Mouse (Mus musculus): ENCODE results near the gene 9130008F23Rik. TPM values are rescaled to one million over a fixed set of nuclear protein-coding genes. Genes with fewer than 3 reads are reported as not detected.

The 9130008F23Rik gene
- total RNA-seq (2014; rRNA removed), result 0.38 and 2.2 TPM in 2 replicates
- polyA plus RNA-seq (2015; fragmentation: Nextera tagmentation; extraction: Ambion mirVana), result 0.86 and 1.3 TPM in 2 replicates

DNA sequence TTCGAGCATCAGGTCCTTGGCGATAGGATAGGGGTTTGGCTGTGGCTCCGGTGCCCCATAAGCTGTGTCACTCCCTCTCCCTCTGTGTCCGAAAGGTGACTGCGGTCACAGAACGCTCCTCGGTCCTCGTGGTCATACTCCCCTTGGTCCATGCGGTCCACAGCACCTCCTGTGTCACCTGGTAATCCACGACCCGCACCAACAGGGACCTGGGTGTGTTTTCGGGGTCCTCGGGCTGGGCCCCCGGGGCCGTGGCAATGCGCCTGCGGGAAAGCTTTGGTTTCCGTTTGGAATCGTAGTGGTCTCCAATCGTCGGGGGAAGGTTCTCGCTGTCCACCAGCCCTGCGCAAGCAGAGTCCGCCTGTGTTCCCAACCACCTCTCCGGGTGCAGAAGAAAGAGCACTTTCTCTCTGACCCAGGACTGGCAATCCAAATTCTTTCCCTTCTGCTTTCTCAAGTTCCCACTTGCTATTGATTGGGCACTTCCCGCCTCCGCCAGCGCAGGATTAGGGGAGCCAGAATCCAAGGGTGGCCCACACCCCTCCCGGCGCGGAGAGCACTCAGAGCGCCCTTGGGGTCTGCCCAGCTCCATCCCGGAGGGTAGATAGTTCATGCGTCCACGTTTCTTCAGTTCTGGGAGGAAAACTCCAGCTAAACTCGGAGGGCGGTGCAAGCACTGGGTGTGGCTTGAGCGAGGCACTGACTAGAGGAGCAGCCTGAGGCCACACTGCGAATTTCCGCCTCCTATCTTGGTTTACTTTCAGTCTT lies at the start of gene 9130008F23Rik:
Gene 9130008F23Rik, minus strand, starts transcription at position 636 of the 768 bp plus-strand sequence.
- peak within 1 kb of the TSS; percentile 54 for H3K9ac ChIP-seq (replicated peaks; ENCODE audit: low read length, poor library complexity, severe bottlenecking)

GRCm38 (mm10) chr17:40915499-40915898 lies 35.1 kb upstream of the 9130008F23Rik start:
- TF ChIP-seq CTCF (IDR thresholded peaks at IDR 0.05), result no peak
- DNase-seq (ENCODE audit: low spot score) (no peak), ATAC-seq (ENCODE audit: low FRiP score) (no peak)
- Histone ChIP-seq H3K4me3 (ENCODE audit: low read depth, low read length) (no peak overlapping the region), H3K36me3 (ENCODE audit: insufficient read depth, low read length) (no peaks in the 10 kb centered on the region), H3K9ac (replicated peaks; ENCODE audit: low read length, poor library complexity, severe bottlenecking) (no peak overlapping the region), H3K27me3 (ENCODE audit: insufficient read depth, low read length) (no peaks in the 10 kb centered on the region), H3K4me2 (ENCODE audit: low read depth, low read length, poor library complexity, severe bottlenecking) (no peak overlapping the region), H3K27ac (ENCODE audit: low read depth, low read length) (no peak overlapping the region), H3K4me1 (ENCODE audit: insufficient read depth, low read length) (no peaks in the 10 kb centered on the region), H3K9me3 (ENCODE audit: low read length) (no peaks in the 10 kb centered on the region)
- 95% methylated on average over 1 of the region's 2 CpGs for WGBS

More for the DNA sequence above, at the start of gene 9130008F23Rik:
- H3K4me1 ChIP-seq (ENCODE audit: insufficient read depth, low read length), result no peaks in the 10 kb centered on the region
- no peak for TF ChIP-seq CTCF (IDR thresholded peaks at IDR 0.05)
- H3K36me3 ChIP-seq (ENCODE audit: insufficient read depth, low read length), result no peaks in the 10 kb centered on the region
- no peaks in the 10 kb centered on the region for H3K9me3 ChIP-seq (ENCODE audit: low read length)
- under 1% methylated on average over 40 of the region's 40 CpGs for WGBS
- peak within 1 kb of the TSS; percentile 46 for H3K4me3 ChIP-seq (ENCODE audit: low read depth, low read length)
- peak; percentile 12 for DNase-seq (ENCODE audit: low spot score)
- H3K27ac ChIP-seq (ENCODE audit: low read depth, low read length), result no peak within 1 kb of the TSS
- H3K27me3 ChIP-seq (ENCODE audit: insufficient read depth, low read length), result no peaks in the 10 kb centered on the region
- peak within 1 kb of the TSS; percentile 86 for H3K4me2 ChIP-seq (ENCODE audit: low read depth, low read length, poor library complexity, severe bottlenecking)
- ATAC-seq (ENCODE audit: low FRiP score), result peak; percentile 70

- 91% methylated on average over 2 of the region's 2 CpGs for WGBS
- no peak within 1 kb of the TSS for H3K4me3 ChIP-seq (ENCODE audit: low read depth, low read length)
Measured at GRCm38 (mm10) chr17:40914250-40914649, 33.9 kb upstream of the 9130008F23Rik start, which contains the start of gene Glyatl3. Glyatl3 (minus strand) TSS chr17:40914350.

DNA sequence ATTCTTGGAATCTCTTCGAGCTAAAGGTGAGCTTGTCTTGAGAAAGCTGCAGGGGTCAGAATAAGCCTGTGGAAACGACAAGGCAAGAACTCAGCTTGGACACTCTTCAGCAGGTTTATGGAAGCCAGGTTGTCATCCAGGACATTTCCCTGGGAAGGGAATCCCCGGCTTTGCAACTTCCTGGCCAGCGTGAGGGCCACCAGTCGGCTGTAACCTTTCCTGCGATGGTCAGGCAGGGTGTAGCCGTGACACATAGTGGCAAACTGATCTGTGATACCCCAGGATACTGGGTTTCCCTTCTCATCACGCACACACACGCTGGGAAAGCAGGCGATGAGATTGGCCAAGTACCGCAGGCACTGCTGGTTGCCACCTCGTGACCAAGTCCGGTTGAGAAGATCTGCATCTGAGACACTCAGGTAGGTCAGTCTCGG lies 24.4 kb upstream of the 9130008F23Rik start:
- DNase-seq (ENCODE audit: low spot score), result peak; percentile 8
- Histone ChIP-seq H3K4me3 (ENCODE audit: low read depth, low read length) (peak overlapping the region; percentile 6; the same call in 1 of the 2 replicates), H3K27me3 (ENCODE audit: insufficient read depth, low read length) (no peaks in the 10 kb centered on the region), H3K27ac (ENCODE audit: low read depth, low read length) (no peak overlapping the region), H3K4me1 (ENCODE audit: insufficient read depth, low read length) (peaks cover 2% of the 10 kb centered on the region; the same call in 1 of the 2 replicates), H3K9me3 (ENCODE audit: low read length) (no peaks in the 10 kb centered on the region), H3K9ac (replicated peaks; ENCODE audit: low read length, poor library complexity, severe bottlenecking) (no peak overlapping the region), H3K36me3 (ENCODE audit: insufficient read depth, low read length) (peaks cover 4% of the 10 kb centered on the region; the same call in 1 of the 2 replicates), H3K4me2 (ENCODE audit: low read depth, low read length, poor library complexity, severe bottlenecking) (peak overlapping the region; percentile 29)
- ATAC-seq (ENCODE audit: low FRiP score), result 0 out of 2 replicates have a peak, but pooled peaks have one; percentile 34
- 16% methylated on average over 14 of the region's 14 CpGs for WGBS
- peak; percentile 14; the same call in 1 of the 2 replicates for TF ChIP-seq CTCF (IDR thresholded peaks at IDR 0.05)

More at GRCm38 (mm10) chr17:40914250-40914649, 33.9 kb upstream of the 9130008F23Rik start, which contains the start of gene Glyatl3:
- Histone ChIP-seq H3K9ac (replicated peaks; ENCODE audit: low read length, poor library complexity, severe bottlenecking) (no peak within 1 kb of the TSS), H3K4me2 (ENCODE audit: low read depth, low read length, poor library complexity, severe bottlenecking) (no peak within 1 kb of the TSS), H3K36me3 (ENCODE audit: insufficient read depth, low read length) (no peaks in the 10 kb centered on the region), H3K9me3 (ENCODE audit: low read length) (no peaks in the 10 kb centered on the region), H3K27ac (ENCODE audit: low read depth, low read length) (no peak within 1 kb of the TSS), H3K4me1 (ENCODE audit: insufficient read depth, low read length) (no peaks in the 10 kb centered on the region), H3K27me3 (ENCODE audit: insufficient read depth, low read length) (no peaks in the 10 kb centered on the region)
- TF ChIP-seq CTCF (IDR thresholded peaks at IDR 0.05), result no peak
- DNase-seq (ENCODE audit: low spot score) (no peak), ATAC-seq (ENCODE audit: low FRiP score) (no peak)

- Histone ChIP-seq H3K36me3 (ENCODE audit: insufficient read depth, low read length) (peaks cover 5% of the 10 kb centered on the region; the same call in 1 of the 2 replicates), H3K4me2 (ENCODE audit: low read depth, low read length, poor library complexity, severe bottlenecking) (0 out of 2 replicates have a peak overlapping the region, but pooled peaks have one; percentile 29), H3K27ac (ENCODE audit: low read depth, low read length) (no peak overlapping the region), H3K9me3 (ENCODE audit: low read length) (no peaks in the 10 kb centered on the region), H3K4me3 (ENCODE audit: low read depth, low read length) (no peak overlapping the region), H3K9ac (replicated peaks; ENCODE audit: low read length, poor library complexity, severe bottlenecking) (no peak overlapping the region), H3K27me3 (ENCODE audit: insufficient read depth, low read length) (no peaks in the 10 kb centered on the region), H3K4me1 (ENCODE audit: insufficient read depth, low read length) (peaks cover 2% of the 10 kb centered on the region; the same call in 1 of the 2 replicates)
- TF ChIP-seq CTCF (IDR thresholded peaks at IDR 0.05), result no peak
- WGBS, result 10% methylated on average over 11 of the region's 11 CpGs
- DNase-seq (ENCODE audit: low spot score), result peak; percentile 10
- ATAC-seq (ENCODE audit: low FRiP score), result no peak
Measured at GRCm38 (mm10) chr17:40904056-40904597, 23.8 kb upstream of the 9130008F23Rik start.
